Comparison of ENCODE assay signal across 9 mouse cellular contexts in the genomic region with DNA sequence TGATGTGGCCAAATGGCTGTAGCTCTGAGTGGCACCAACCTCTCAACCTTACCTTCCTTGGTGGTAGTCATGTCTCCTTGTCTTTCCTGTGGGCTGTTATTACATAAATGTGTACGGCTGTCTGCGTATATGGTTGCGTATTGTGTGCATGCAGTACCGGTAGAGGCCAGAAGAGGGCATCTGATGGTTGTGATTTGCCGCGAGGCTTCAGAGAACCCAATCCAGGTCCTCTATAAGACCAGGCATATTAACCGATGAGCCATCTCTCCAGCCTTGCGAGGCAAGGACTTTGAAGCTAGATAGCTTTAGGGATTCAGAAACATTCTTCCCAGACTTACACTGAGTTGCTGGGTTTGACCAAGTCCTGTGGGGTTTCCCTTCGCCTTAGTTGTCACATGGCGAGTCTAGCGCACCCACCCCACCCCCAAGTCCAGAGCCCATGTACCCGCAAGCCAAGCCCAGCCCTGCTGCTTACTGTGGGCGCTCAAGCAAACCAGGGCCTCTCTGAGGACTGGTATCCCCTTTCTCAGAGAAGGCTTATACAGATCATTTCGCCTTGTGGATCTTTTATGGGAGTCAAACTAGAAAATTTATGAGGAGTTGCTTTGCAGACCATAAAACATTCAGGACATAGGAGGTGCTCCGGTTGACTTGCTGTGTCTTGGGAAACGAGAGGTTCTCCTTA.
DNase-seq lines count a peak whose midpoint lies in the region; ATAC-seq and TF ChIP-seq lines count a peak whose summit lies in the region.
"Had no signal": no experiment of that assay in that cellular context is flagged by ENCODE, and none has a peak within 500 bp of the region (broad histone marks: within the 10 kb centered on the region; RNA-seq: fewer than 3 reads in every experiment).

No protein-coding gene starts in this region.

- H3K4me3 ChIP-seq in hindbrain, postnatal 0 days (ENCODE audit: low read length): no peak overlapping the region
- no peak overlapping the region for H3K4me3 ChIP-seq in hindbrain, embryonic 16.5 days (ENCODE audit: low read length)
- H3K4me3 ChIP-seq in E14TG2a.4 (replicated peaks; ENCODE audit: low read length): 0 out of 2 replicates have a peak overlapping the region, but pooled peaks have one; percentile 17
- H3K4me3 ChIP-seq in limb, embryonic 15.5 days: no peak overlapping the region

- no peaks in the 10 kb centered on the region for H3K36me3 ChIP-seq in hindbrain, postnatal 0 days (ENCODE audit: insufficient read depth, low read length)
- no peaks in the 10 kb centered on the region for H3K36me3 ChIP-seq in hindbrain, embryonic 16.5 days (ENCODE audit: control insufficient read depth, insufficient read depth, low read length)
- no peaks in the 10 kb centered on the region for H3K36me3 ChIP-seq in E14TG2a.4 (ENCODE audit: insufficient read depth, low read length)
- no peaks in the 10 kb centered on the region for H3K36me3 ChIP-seq in limb, embryonic 15.5 days

- no peak for ATAC-seq in hindbrain, postnatal 0 days
- ATAC-seq in hindbrain, embryonic 16.5 days: no peak
- 0 out of 2 replicates have a peak, but pooled peaks have one; percentile 42 for ATAC-seq in erythroblast, adult 5-6 weeks (replicated peaks; ENCODE audit: low FRiP score, poor library complexity, severe bottlenecking)
- no peak for ATAC-seq in limb, embryonic 15.5 days (ENCODE audit: insufficient number of reproducible peaks, low FRiP score, low TSS enrichment, low read depth)

- WGBS in hindbrain, postnatal 0 days: 87% methylated on average over 16 of the region's 16 CpGs
- 88% methylated on average over 16 of the region's 16 CpGs for WGBS in hindbrain, embryonic 16.5 days
- 64% methylated on average over 16 of the region's 16 CpGs for WGBS in limb, embryonic 15.5 days

- intact Hi-C loops in left cerebral cortex, postnatal 10 days (cut with DNase I): no loop called here

- no peak for DNase-seq in hindbrain, postnatal 0 days (ENCODE audit: low spot score)
- no peak for DNase-seq in spleen, adult 18-20 months
- no peak for DNase-seq in left cerebral cortex, postnatal 10 days (ENCODE audit: extremely low spot score in 1 of 2, low spot score in 2 of 2)
- DNase-seq in adrenal gland, postnatal 14 days: no peak
- DNase-seq: cerebellum, postnatal 36 days had no signal

- H3K9me3 ChIP-seq in hindbrain, postnatal 0 days (ENCODE audit: low read length): no peaks in the 10 kb centered on the region
- no peaks in the 10 kb centered on the region for H3K9me3 ChIP-seq in hindbrain, embryonic 16.5 days (ENCODE audit: control insufficient read depth, low read length)
- no peaks in the 10 kb centered on the region for H3K9me3 ChIP-seq in E14TG2a.4 (ENCODE audit: low read length)
- H3K9me3 ChIP-seq in limb, embryonic 15.5 days: no peaks in the 10 kb centered on the region

- H3K27ac ChIP-seq in hindbrain, postnatal 0 days: no peak overlapping the region
- H3K27ac ChIP-seq in hindbrain, embryonic 16.5 days (ENCODE audit: low read depth, low read length): no peak overlapping the region
- H3K27ac ChIP-seq in limb, embryonic 15.5 days: peak overlapping the region; percentile 62; the same call in 1 of the 2 replicates

- H3K4me2 ChIP-seq in hindbrain, postnatal 0 days (ENCODE audit: low read depth, low read length): no peak overlapping the region
- H3K4me2 ChIP-seq in hindbrain, embryonic 16.5 days (ENCODE audit: low read length): no peak overlapping the region
- no peak overlapping the region for H3K4me2 ChIP-seq in limb, embryonic 15.5 days

- H3K27me3 ChIP-seq in hindbrain, postnatal 0 days (ENCODE audit: insufficient read depth, low read length): no peaks in the 10 kb centered on the region
- no peaks in the 10 kb centered on the region for H3K27me3 ChIP-seq in hindbrain, embryonic 16.5 days (replicated peaks; ENCODE audit: control insufficient read depth, insufficient read depth, low read length)
- peaks cover 23% of the 10 kb centered on the region for H3K27me3 ChIP-seq in E14TG2a.4 (ENCODE audit: insufficient read depth, low read length)
- H3K27me3 ChIP-seq in limb, embryonic 15.5 days: no peaks in the 10 kb centered on the region

- no peaks in the 10 kb centered on the region for H3K4me1 ChIP-seq in hindbrain, postnatal 0 days (ENCODE audit: insufficient read depth, low read length)
- no peaks in the 10 kb centered on the region for H3K4me1 ChIP-seq in hindbrain, embryonic 16.5 days (ENCODE audit: control insufficient read depth, insufficient read depth, low read depth, low read length)
- peaks cover 46% of the 10 kb centered on the region for H3K4me1 ChIP-seq in E14TG2a.4 (replicated peaks; ENCODE audit: low read depth, low read length)
- peaks cover 29% of the 10 kb centered on the region for H3K4me1 ChIP-seq in limb, embryonic 15.5 days

- TF ChIP-seq CTCF in hindbrain, postnatal 0 days (IDR thresholded peaks at IDR 0.05; ENCODE audit: low read depth): peak; percentile 55
- TF ChIP-seq CTCF in E14TG2a.4 (conservative IDR thresholded peaks at IDR 0.05; ENCODE audit: low read length): peak; percentile 94

- no peak overlapping the region for H3K9ac ChIP-seq in hindbrain, postnatal 0 days (replicated peaks; ENCODE audit: low read length)
- no peak overlapping the region for H3K9ac ChIP-seq in hindbrain, embryonic 16.5 days (ENCODE audit: low read depth, low read length)
- no peak overlapping the region for H3K9ac ChIP-seq in limb, embryonic 15.5 days
